Mouse (Mus musculus): Measurements from ENCODE around the gene Gm16513. TPM values are rescaled to one million over a fixed set of nuclear protein-coding genes. Genes with fewer than 3 reads are reported as not detected.
"Not testable (repeated sequence)": the region's sequence is repeated elsewhere in the genome, so short reads cannot be mapped to it uniquely, and the experiment has no call there.

Gene Gm16513
- total RNA-seq (2021): not detected
- long read RNA-seq, experiment 1: 0 reads
- long read RNA-seq, experiment 2: 0 reads

DNA sequence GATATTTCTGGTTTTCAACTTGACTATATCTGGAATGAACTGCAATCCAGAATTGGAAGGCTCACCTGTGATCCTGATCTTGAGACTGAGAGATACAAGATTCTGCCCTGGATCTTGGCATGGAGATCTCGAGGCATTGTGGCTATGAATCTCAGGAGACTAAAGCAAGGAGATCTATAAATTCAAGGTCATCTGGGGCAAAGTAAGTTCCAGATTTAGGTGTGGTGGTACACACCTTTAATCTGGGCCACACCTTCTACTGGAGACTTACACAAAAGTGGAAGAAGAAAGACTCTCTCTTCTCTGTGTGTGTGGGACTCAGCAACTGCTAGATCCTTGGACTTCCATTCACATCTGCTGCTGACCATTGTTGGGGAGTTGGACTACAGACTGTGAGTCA is at the start of gene Gm16513:
Gm16513 (plus strand) TSS at position 301 of the 400 bp plus-strand sequence.
- DNase-seq (ENCODE audit: low spot score in 2 of 2): not testable (repeated sequence)

Other genes starting within 250 kb of the Gm16513 start
- not detected for gene Gm6367, start 194.0 kb upstream of the Gm16513 start, total RNA-seq (2021)
- gene Gm7942, start 75.7 kb upstream of the Gm16513 start, total RNA-seq (2021): not detected
- gene Gm10424, start 90.1 kb downstream of the Gm16513 start, total RNA-seq (2021): not detected
- not detected for gene Gm3259, start 123.3 kb downstream of the Gm16513 start, total RNA-seq (2021)